Mouse (Mus musculus): ENCODE results near the gene Hmgn2.
A peak's percentile ranks its signal among the peaks of the same experiment; 100 is the strongest.

Gene Hmgn2

GRCm38 (mm10) chr4:133925204-133925603 lies 43.2 kb downstream of the Hmgn2 start:
- DNase-seq (ENCODE audit: low spot score) = no peak

DNA sequence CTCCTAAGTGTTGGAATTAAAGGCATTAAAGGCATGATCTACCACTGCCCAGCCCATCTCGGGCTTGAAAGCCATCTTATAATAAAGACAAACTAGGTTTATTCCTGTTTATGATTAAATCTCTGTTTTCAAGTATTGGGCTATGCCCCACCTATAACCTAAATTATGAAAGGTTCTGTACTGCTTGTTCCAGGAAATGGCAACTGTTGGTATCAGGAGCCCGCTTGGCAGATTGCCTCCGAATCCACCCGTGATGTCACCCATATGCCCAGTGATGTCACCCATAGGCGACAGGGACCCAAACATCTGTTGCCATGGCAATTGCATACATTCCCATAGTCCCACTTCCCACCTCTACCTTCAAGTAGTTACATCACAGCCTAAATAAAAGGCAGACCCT lies 44.7 kb downstream of the Hmgn2 start:
- DNase-seq (ENCODE audit: low spot score) = no peak

- peak; percentile 18 for DNase-seq (ENCODE audit: low spot score)
Observed at GRCm38 (mm10) chr4:133918093-133918825, 50.2 kb downstream of the Hmgn2 start.

Measured in T-cell, adult 2 months (primary cell).